Mouse (Mus musculus) liver, embryonic 15.5 days (tissue): ENCODE measurements around the gene Pirb. TPM values are rescaled to one million over a fixed set of nuclear protein-coding genes. Genes with fewer than 3 reads are reported as not detected.
A peak's percentile ranks its signal among the peaks of the same experiment; 100 is the strongest.
"Not testable (repeated sequence)": the region's sequence is repeated elsewhere in the genome, so short reads cannot be mapped to it uniquely, and the experiment has no call there.

ENCODE experiments used
- ATAC-seq: fragments of 200-750 bp; cut with Nextera tagmentation; 2 replicates; pipeline ENCODE4 v1.8.0; 2017; ENCODE audit warnings: moderate number of reproducible peaks, mild to moderate bottlenecking, moderate library complexity; ENCODE audit not compliant: insufficient read depth
- H3K27ac ChIP-seq: fragments of 300-500 bp; sonication (generic); replicated peaks from 2 replicates; pipeline ENCODE4 v1.5.1; 2015; ENCODE audit warnings: mild to moderate bottlenecking, inconsistent platforms
- H3K27me3 ChIP-seq: fragments of 300-500 bp; sonication (generic); 2 replicates; pipeline ENCODE4 v1.6.1; 2015; ENCODE audit warnings: mild to moderate bottlenecking, inconsistent platforms
- H3K36me3 ChIP-seq: fragments of 300-500 bp; sonication (generic); replicated peaks from 2 replicates; pipeline ENCODE4 v1.6.1; 2015; ENCODE audit warnings: moderate library complexity, mild to moderate bottlenecking, inconsistent platforms
- H3K4me1 ChIP-seq: fragments of 300-500 bp; sonication (generic); replicated peaks from 2 replicates; pipeline ENCODE4 v1.6.1; 2015; ENCODE audit warnings: inconsistent platforms
- H3K4me2 ChIP-seq: fragments of 300-500 bp; sonication (generic); 2 replicates; pipeline ENCODE4 v1.6.1; 2015; ENCODE audit warnings: moderate library complexity, mild to moderate bottlenecking, inconsistent platforms
- H3K4me3 ChIP-seq: fragments of 300-500 bp; sonication (generic); replicated peaks from 2 replicates; pipeline ENCODE4 v1.5.1; 2015; ENCODE audit warnings: mild to moderate bottlenecking, inconsistent platforms
- H3K9ac ChIP-seq: fragments of 300-500 bp; sonication (generic); 2 replicates; pipeline ENCODE4 v1.6.1; 2015; ENCODE audit warnings: moderate library complexity, mild to moderate bottlenecking, inconsistent platforms
- H3K9me3 ChIP-seq: fragments of 300-500 bp; sonication (generic); replicated peaks from 2 replicates; pipeline ENCODE4 v1.6.1; 2016; ENCODE audit warnings: inconsistent platforms
- WGBS: fragments of 180-500 bp; shearing (Covaris S2); methylation state at CpG from one replicate; pipeline ENCODE4 v1.1.7; 2015; ENCODE audit warnings: mixed read lengths; ENCODE audit not compliant: insufficient replicate concordance; 5-methylcytosine and 5-hydroxymethylcytosine counted together
- polyA plus RNA-seq: library from polyadenylated mRNA; unstranded; fragments of >200 nt; fragmentation: Nextera tagmentation; extraction: Ambion mirVana; gene quantifications from 2 replicates; pipeline ENCODE4 v1.2.1, GENCODE M21; 2015

Gene Pirb
- 5.1 and 6.3 TPM in 2 replicates for polyA plus RNA-seq

- WGBS: 12% methylated on average over 1 of the region's 3 CpGs
- H3K27ac ChIP-seq, H3K27me3 ChIP-seq, H3K9me3 ChIP-seq, ATAC-seq, H3K4me3 ChIP-seq, H3K4me1 ChIP-seq, H3K9ac ChIP-seq, H3K36me3 ChIP-seq, H3K4me2 ChIP-seq: not testable (repeated sequence)
Observed at GRCm38 (mm10) chr7:3720268-3720667, at the start of gene Pirb. Gene Pirb, minus strand, starts transcription at chr7:3720391.

GRCm38 (mm10) chr7:3732675-3733074, 12.5 kb upstream of the Pirb start:
- H3K4me2 ChIP-seq, H3K27ac ChIP-seq, H3K4me3 ChIP-seq, H3K4me1 ChIP-seq, H3K27me3 ChIP-seq, ATAC-seq, H3K9ac ChIP-seq, H3K36me3 ChIP-seq, H3K9me3 ChIP-seq: not testable (repeated sequence)
- WGBS: no CpG with 5 or more reads among the region's 1 CpGs

- H3K9ac ChIP-seq, H3K4me2 ChIP-seq, H3K4me1 ChIP-seq, H3K4me3 ChIP-seq, H3K27ac ChIP-seq, H3K9me3 ChIP-seq, H3K36me3 ChIP-seq, ATAC-seq, H3K27me3 ChIP-seq: not testable (repeated sequence)
Observed at GRCm38 (mm10) chr7:3725459-3725858, 5.3 kb upstream of the Pirb start.

- no peaks in the 10 kb centered on the region for H3K36me3 ChIP-seq
- no peak for ATAC-seq
- 8% methylated on average over 1 of the region's 1 CpGs for WGBS
- H3K9me3 ChIP-seq: no peaks in the 10 kb centered on the region
- H3K4me3 ChIP-seq: no peak overlapping the region
- no peak overlapping the region for H3K9ac ChIP-seq
- H3K4me2 ChIP-seq: no peak overlapping the region; the same call in 1 of the 2 replicates
- no peaks in the 10 kb centered on the region for H3K27me3 ChIP-seq
- no peaks in the 10 kb centered on the region for H3K4me1 ChIP-seq
- no peak overlapping the region for H3K27ac ChIP-seq
Observed at GRCm38 (mm10) chr7:3715249-3715648, 4.9 kb downstream of the Pirb start.

GRCm38 (mm10) chr7:3712264-3712942, 7.8 kb downstream of the Pirb start:
- H3K36me3 ChIP-seq: peaks cover 10% of the 10 kb centered on the region
- no peak overlapping the region for H3K4me3 ChIP-seq
- H3K27me3 ChIP-seq: no peaks in the 10 kb centered on the region
- H3K4me2 ChIP-seq: no peak overlapping the region
- no peak for ATAC-seq
- H3K9ac ChIP-seq: no peak overlapping the region
- WGBS: 37% methylated on average over 5 of the region's 5 CpGs
- H3K9me3 ChIP-seq: no peaks in the 10 kb centered on the region
- H3K27ac ChIP-seq: no peak overlapping the region
- no peaks in the 10 kb centered on the region for H3K4me1 ChIP-seq

- 39% methylated on average over 1 of the region's 1 CpGs for WGBS
- H3K27ac ChIP-seq: no peak overlapping the region
- no peak for ATAC-seq
Observed at GRCm38 (mm10) chr7:3709000-3709399, 11.2 kb downstream of the Pirb start.

DNA sequence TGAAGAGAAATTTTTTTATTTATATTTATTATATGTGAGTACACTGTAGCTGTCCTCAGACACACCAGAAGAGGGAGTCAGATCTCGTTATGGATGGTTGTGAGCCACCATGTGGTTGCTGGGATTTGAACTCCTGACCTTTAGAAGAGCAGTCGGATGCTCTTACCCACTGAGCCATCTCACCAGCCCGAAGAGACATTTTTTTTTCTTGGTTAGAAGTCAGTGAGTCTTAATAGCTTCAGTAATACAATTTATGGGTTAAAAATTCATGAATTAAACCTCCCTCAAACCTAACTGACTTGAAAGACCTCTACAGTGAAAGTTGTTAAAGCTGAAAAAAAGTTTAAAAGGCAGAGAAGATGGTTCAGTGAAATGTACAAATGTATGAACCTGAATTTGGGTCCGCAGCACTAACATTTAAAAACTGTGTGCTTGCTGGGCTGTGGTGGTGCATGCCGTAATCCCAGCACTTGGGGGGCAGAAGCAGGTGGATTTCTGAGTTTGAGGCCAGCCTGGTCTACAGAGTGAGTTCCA, 11.7 kb downstream of the Pirb start:
- not testable (repeated sequence) for ATAC-seq

More at GRCm38 (mm10) chr7:3709000-3709399, 11.2 kb downstream of the Pirb start:
- Histone ChIP-seq H3K36me3 (peaks cover 35% of the 10 kb centered on the region), H3K4me3 (no peak overlapping the region), H3K4me2 (no peak overlapping the region), H3K9ac (no peak overlapping the region), H3K27me3 (no peaks in the 10 kb centered on the region), H3K4me1 (peaks cover 21% of the 10 kb centered on the region), H3K9me3 (no peaks in the 10 kb centered on the region)

GRCm38 (mm10) chr7:3707568-3708413, 12.4 kb downstream of the Pirb start:
- WGBS: 26% methylated on average over 7 of the region's 7 CpGs

More for the DNA sequence above, 11.7 kb downstream of the Pirb start:
- not testable (repeated sequence) for H3K27me3 ChIP-seq, H3K4me3 ChIP-seq, H3K9ac ChIP-seq, H3K4me2 ChIP-seq, H3K9me3 ChIP-seq
- peaks cover 35% of the 10 kb centered on the region for H3K36me3 ChIP-seq
- WGBS: 23% methylated on average over 5 of the region's 5 CpGs
- 0 out of 2 replicates have a peak overlapping the region, but pooled peaks have one; percentile 43 for H3K27ac ChIP-seq
- peaks cover 22% of the 10 kb centered on the region for H3K4me1 ChIP-seq

DNA sequence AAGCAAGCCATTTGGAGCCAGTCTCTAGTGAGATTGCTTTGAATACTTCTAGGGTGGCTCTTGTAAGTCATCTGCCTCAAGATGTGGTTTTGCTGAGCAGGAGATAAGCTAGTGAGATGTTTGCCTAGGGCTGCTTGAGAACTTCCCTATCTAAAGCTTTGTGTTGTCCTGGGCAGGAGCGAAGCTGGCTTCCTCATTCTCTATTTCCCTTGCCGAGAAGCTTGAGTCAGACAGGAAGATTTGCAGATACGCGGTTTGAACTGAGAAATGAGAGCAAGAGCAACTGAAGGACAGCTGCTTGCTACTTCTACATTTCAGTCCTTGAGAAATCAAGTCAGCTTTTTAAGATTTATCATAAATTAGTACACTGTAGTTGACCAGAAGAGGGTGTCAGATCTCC, 13.2 kb downstream of the Pirb start:
- peak overlapping the region; percentile 93; the same call in 1 of the 2 replicates for H3K27ac ChIP-seq
- H3K27me3 ChIP-seq: no peaks in the 10 kb centered on the region
- 0 out of 2 replicates have a peak overlapping the region, but pooled peaks have one; percentile 83 for H3K4me2 ChIP-seq
- peaks cover 35% of the 10 kb centered on the region for H3K36me3 ChIP-seq
- H3K9ac ChIP-seq: no peak overlapping the region
- peaks cover 31% of the 10 kb centered on the region for H3K4me1 ChIP-seq
- no peaks in the 10 kb centered on the region for H3K9me3 ChIP-seq
- ATAC-seq: no peak
- peak overlapping the region; percentile 75; the same call in 1 of the 2 replicates for H3K4me3 ChIP-seq
- 20% methylated on average over 4 of the region's 4 CpGs for WGBS

More at GRCm38 (mm10) chr7:3707568-3708413, 12.4 kb downstream of the Pirb start:
- no peak overlapping the region for H3K4me3 ChIP-seq
- H3K9me3 ChIP-seq: no peaks in the 10 kb centered on the region
- ATAC-seq: no peak
- H3K27ac ChIP-seq: peak overlapping the region; percentile 43; the same call in 1 of the 2 replicates
- H3K36me3 ChIP-seq: peaks cover 35% of the 10 kb centered on the region
- H3K27me3 ChIP-seq: no peaks in the 10 kb centered on the region
- H3K4me2 ChIP-seq: no peak overlapping the region
- peaks cover 28% of the 10 kb centered on the region for H3K4me1 ChIP-seq
- no peak overlapping the region for H3K9ac ChIP-seq

DNA sequence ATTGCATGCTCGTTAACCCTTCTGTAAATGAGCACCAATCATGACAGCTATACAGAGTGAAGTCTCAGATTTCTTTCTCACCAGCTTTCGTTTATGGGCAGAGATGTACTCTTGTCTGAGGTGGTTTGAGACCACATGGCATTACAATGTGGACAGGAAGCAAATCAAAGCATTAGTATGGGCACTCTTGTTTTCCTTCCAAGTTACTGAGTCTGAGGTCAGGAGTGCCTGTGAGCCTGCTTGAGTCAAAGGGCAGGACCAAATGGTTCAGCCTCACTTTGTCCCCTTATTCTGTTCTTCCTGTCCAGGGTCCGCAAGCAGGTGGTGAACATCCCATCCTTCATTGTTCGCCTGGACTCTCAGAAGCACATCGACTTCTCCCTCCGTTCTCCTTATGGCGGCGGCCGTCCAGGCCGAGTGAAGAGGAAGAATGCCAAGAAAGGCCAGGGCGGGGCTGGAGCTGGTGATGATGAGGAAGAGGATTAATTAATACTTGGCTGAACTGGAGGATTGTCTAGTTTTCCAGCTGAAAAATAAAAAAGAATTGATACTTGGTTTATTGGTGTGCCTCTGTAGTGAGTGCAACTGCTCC, 13.8 kb downstream of the Pirb start:
- no peaks in the 10 kb centered on the region for H3K27me3 ChIP-seq
- H3K36me3 ChIP-seq: peaks cover 35% of the 10 kb centered on the region
- WGBS: 30% methylated on average over 11 of the region's 11 CpGs
- ATAC-seq: no peak
- H3K4me1 ChIP-seq: peaks cover 31% of the 10 kb centered on the region
- H3K9me3 ChIP-seq: no peaks in the 10 kb centered on the region
- H3K4me3 ChIP-seq: peak overlapping the region; percentile 75
- H3K4me2 ChIP-seq: peak overlapping the region; percentile 83
- H3K27ac ChIP-seq: peak overlapping the region; percentile 93
- H3K9ac ChIP-seq: peak overlapping the region; percentile 66

- H3K4me1 ChIP-seq: peaks cover 31% of the 10 kb centered on the region
- 16% methylated on average over 6 of the region's 6 CpGs for WGBS
- H3K4me3 ChIP-seq: peak overlapping the region; percentile 75
- H3K4me2 ChIP-seq: peak overlapping the region; percentile 83
- H3K27ac ChIP-seq: peak overlapping the region; percentile 93
- H3K36me3 ChIP-seq: peaks cover 35% of the 10 kb centered on the region
- no peaks in the 10 kb centered on the region for H3K27me3 ChIP-seq
- no peaks in the 10 kb centered on the region for H3K9me3 ChIP-seq
- no peak for ATAC-seq
- peak overlapping the region; percentile 66 for H3K9ac ChIP-seq
Observed at GRCm38 (mm10) chr7:3705911-3706310, 14.3 kb downstream of the Pirb start.
